Mouse (Mus musculus): ENCODE data around the gene Gm4881. TPM values are rescaled to one million over a fixed set of nuclear protein-coding genes. Genes with fewer than 3 reads are reported as not detected.

Gene Gm4881
- not detected for total RNA-seq (2021)
- long read RNA-seq, experiment 1 = 0 reads
- long read RNA-seq, experiment 2 = 0 reads

DNA sequence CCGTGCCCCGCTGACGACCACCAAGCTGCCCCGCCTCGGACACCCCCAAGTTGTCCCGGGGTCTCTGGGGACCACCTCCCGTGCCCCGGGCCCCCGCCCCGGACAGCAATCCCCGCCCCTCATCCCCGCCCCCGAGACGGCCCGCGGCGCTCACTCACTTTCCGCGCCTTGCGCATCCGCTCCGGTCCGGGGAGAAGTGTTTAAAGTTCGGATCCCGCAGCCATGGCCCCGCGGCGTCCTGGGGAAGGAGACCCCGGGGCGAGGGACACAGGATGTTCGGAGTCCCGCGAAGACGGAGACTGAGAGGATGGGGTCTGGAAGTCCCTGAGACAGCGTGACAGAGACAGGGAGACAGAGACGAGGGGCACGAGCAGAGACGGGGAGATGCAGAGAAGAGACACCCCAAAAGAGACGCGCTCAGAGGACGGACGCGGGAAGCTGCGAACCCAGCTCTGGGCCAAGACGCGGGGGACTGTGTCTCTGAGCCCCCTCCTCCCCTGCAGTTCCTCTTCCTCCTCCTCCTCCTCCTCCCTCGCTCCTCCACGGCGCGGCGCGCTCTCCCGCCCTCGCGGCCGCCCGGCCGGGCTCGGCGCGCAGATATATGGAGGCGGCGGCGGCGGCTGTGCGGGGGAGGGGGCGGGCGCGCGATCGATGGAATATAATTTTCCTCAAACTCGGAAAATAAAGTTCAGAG is at the start of gene Gm4881:
TSS of gene Gm4881 (minus strand) at position 238 of the 694 bp plus-strand sequence.
- DNase-seq (ENCODE audit: low spot score) = no peak

DNA sequence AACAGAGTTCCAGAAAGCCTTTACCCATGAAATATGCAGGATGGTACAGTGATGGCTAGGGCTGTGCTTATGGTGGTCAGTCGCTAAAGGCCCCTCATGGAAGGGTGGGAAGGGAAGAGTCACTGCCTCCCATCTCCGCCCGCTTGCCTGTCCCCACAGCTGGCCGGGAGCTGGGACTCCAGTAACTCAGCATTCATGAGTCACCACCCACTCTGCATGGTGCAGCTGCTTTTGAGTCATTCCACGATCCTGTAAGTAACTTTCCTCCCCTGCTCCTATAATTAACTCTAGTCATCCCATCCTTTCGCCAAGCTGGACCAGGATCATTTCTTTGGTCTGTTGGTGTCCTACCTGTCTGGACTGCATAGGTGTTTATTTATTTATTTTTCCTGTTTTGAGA is 48.8 kb upstream of the Gm4881 start:
- DNase-seq (ENCODE audit: low spot score) = no peak

DNA sequence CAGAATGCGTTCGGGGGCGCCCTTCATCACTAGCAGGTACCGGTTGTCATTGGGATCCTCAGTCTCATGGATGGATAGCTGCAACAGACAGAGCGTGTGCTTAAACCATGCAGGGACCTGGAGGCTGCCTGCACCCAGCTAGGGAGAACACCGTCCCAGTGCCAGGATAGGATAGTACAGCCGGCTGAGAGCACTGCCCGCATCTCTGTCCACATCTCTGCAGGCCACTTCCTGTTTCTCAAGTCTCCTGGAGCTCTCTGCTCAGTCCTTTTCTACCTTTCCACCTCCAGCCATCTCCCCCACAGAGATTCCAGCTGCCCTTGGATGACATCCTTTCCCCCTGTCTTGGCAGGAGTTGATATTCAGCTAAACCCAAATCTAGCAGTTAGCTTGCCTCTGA is 46.2 kb upstream of the Gm4881 start:
- no peak for DNase-seq (ENCODE audit: low spot score)

DNA sequence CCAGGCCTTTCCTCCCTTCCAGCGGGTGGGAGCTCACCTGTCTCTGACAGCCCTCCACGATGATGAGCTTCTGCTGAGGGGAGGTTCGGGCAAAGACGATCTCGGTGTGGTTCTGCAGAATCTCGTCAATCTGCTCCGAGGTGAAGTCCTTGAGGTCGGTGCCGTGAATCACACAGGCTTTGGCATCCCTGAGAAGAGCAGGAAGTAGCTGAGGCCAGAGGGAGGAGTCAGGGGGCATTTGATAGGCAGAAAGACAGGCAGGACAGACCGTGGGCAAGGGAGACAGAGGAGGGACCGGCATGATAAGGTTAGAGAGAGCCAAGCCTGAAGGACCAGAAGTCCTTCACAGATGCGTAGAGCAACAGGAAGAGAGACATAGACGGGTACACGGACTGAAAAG is 43.6 kb upstream of the Gm4881 start:
- DNase-seq (ENCODE audit: low spot score) = no peak

DNA sequence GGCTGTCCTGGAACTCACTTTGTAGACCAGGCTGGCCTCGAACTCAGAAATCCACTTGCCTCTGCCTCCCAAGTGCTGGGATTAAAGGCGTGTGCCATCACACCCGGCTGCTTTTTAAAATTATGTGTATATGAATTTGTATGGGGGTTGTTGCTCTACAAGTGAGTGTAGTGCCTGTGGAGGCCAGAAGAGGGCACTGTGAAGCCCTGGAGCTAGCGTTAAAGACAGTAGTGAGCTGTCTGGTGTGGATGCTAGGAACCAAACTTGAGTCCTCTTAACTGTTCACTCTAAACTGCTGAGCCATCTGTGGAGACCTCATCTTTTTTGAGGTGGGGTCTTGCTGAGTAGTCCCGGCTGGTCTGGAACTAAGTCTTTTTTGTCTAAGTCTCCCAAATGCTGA is 41.5 kb upstream of the Gm4881 start:
- DNase-seq (ENCODE audit: low spot score) = no peak

DNA sequence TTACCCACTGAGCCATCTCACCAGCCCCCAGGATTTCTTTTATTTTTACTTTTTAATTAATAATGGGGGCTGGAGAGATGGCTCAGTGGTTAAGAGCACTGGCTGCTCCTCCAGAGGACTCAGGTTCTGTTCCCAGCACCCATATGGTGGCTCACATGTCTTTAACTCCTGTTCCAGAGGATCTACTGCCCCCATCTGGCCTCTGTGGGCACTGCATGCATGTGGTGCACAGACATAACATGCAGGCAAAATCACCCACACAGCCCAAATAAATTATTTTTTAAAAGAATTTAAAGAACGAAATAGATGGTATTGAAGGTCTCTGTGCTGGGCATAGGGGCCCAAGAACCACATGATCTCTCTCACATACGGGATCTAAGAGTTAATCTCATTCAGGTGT is 40.0 kb upstream of the Gm4881 start:
- DNase-seq (ENCODE audit: low spot score) = no peak

DNA sequence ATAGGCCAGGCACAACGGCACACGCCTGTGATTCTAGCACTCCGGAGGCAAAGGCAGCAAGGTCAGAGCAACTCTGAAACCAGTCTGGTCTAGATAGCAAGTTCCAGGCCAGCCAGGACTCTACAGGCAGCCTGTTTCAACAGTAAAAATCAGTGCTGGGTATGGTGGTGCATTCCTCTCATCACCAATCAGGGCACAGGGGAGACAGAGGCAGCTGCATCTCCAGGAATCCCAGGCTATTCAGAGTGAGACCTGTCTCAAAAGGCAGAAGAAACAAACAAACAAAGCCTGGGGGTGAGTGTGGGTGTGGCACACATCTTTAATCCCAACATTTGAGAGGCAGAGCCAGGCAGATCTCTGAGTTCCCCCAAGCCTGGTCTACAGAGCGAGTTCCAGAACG is 39.1 kb upstream of the Gm4881 start:
- DNase-seq (ENCODE audit: low spot score) = no peak

DNA sequence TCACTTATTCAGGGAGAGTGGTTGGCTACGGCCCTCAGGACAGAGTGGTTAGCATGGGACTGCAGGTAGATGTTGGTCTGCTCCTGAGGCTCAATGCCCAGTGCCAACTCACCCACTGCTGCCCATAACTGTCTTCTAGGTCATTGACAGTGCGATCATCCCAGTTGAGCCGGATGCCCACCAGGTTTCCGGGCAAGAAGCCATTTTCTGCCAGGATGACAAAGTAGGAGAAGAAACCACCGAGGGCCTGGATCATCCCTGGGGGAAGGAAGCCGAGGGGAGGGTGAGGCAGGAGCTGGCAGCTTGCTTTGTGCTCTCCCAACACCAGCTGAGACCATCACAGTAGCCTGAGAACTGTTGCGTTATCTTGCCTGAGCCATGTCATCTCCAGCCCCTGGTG is 36.1 kb upstream of the Gm4881 start:
- no peak for DNase-seq (ENCODE audit: low spot score)

DNA sequence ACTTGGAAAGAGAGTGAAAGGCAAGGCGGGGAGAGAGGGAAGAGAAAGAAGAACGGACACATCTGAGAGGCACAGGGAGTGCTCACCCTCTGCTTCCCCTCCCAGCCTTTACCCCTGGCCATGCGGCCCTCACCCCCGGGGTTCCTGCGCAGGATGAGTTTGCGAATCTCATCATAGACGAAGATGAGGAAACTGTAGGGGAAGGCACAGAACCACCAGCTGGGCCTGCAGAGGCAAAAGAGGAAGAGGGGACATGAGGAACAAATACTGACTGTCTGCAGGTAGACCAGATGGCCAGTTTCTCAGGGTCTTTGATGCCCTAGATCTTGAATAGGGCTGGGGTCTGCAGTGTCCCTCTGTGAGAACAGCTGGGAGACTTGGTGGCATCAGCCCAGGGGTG is 34.5 kb upstream of the Gm4881 start:
- no peak for DNase-seq (ENCODE audit: low spot score)

DNA sequence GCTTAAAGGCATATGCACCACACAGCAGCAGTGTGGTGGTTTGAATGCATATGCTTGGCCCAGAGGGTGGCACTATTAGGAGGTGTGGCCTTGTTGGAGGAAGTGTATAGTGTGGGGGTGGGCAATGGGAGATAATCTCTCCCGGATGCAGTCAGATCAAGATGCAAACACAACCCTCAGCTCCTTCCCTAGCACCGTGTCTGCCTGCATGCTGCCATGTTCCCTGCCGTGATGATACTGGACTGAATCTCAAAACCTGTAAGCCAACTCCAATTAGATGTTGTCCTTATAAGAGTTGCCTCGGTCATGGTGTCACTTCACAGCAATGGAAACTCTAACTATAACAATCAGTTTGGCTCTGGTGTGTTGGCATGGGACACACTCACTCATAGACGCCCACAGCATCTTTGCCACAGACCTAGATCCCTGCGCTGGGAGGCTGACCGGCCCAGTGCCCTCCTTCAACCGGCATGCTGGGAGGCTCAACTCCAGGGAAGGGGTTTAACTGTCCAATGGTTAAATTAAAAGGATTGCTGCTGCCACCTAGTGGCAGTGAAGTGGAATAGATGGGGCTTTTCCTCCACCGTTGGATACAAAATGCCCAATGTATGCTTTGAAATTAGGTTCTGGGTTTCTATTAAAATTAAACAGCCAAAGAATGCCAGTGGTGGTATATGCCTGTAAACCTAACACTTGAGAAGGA is 30.8 kb upstream of the Gm4881 start:
- DNase-seq (ENCODE audit: low spot score) = peak; percentile 21

DNA sequence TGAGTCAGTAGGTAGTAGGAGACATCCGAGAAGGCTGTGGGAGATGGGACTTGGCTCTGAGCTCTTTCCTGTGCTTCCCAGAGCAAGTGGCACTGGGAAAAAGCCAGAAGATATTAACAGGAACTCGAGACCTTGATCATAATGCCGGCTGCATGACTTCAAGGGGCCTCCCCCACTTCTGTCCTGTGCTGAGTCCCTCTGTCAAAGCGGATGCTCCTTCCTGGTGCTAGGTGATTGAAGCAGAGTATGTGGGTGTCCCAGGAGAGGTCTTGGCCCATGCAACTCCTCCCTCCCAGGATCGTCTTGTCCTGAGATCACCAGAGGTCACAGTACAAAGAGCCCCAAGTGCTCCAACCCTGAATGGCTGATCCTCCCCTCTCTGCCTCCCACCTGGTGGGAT is 29.6 kb upstream of the Gm4881 start:
- DNase-seq (ENCODE audit: low spot score) = no peak

DNA sequence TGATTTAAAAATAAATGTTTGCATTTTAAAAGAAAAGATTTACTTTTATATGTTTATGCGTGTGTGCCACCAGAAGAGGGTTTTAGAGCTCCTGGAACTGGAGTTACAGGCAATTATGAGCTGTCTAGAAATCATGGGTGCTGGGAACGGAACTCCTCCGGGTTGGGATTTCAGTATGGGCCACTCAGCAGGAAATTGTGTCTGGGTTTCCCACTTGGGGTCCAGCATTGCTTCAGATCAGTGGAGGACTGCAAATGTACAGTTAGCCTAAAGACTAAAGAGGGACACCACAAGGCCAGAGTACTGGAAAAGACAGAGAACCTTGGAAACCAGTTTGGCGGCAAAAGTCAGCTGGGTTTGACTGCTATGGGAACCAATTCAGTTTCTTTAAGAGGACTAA is 28.9 kb upstream of the Gm4881 start:
- no peak for DNase-seq (ENCODE audit: low spot score)

DNA sequence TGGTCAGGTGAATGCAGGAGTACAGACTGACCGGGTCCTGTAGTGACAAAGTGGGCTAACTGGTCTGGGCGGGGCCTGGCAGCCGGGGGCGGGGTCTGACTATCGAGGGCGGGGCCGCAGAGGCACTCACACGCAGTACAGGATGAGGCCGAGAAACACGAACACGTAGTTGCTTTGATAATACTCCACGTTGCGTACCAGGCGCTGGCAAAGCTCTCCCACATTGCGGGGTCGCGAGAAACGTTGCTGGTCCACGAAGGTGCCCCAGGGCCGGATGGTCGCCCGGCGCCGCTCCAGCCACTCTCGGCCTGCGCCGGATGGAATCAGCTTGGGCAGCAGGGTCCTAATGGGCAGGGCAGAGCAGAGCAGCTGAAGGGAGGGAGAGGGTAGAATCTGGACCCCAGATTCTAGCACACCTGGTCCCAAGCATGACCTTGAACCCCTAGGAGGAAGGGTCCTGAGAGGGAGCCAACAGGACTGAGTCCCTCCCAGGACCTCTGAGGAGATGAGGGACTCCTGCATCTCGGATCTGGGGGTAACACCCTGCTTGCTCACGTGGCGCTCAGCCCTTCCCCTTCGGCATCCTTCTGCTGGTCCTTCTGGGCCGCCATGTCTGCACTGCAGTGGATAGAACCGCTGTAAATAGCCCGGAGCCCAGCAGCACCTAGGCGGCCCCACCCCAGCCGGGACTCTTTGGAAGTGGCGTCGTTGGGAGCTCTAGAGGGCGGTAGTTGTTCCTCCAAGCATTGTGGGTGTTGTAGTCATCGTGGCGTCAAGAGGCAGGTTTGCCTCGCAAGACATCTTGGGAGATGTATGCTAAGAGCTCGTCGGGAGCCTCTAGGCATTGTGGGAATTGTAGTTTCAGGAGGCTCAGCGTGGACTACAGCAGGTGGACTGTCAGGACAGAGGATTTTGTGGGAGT is 27.9 kb upstream of the Gm4881 start, which contains the start of gene Rabac1:
TSS of gene Rabac1 (minus strand) at position 783 of the 922 bp plus-strand sequence.
- peak; percentile 95 for DNase-seq (ENCODE audit: low spot score)

DNA sequence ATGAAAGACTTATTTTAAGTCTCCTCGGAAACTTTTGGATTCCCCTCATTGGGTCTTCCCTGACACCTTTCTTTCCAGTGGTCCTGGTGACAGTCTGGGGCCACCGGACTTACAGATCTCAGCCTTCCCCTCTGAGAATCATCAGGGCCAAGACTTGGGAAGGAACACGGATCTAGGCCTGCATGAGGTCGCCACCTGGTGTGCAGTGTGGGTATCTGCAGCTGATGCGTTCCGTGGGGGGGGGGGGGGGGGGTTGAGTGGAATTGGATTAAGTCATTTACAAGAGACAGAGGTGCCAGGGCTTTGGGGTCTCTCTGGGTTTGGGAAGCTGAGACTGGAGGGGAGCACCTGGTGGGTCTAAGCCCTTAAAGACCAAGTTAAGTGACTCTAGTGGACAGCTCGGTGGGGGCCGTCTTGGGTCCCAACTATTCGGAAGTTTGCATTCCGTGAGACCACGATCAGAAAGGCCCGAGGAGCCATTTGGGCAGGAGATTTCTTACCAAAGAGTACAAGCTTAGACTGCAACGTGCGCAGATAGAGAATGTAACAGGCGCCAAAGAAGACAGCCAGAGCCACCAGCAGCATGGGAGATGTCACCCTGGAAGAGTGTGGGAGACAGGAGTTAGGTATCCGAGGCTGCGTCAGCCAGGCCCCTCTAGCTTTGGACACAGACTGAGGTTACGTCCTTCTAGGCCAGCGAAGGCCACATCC is 27.1 kb upstream of the Gm4881 start:
- peak; percentile 20 for DNase-seq (ENCODE audit: low spot score)

DNA sequence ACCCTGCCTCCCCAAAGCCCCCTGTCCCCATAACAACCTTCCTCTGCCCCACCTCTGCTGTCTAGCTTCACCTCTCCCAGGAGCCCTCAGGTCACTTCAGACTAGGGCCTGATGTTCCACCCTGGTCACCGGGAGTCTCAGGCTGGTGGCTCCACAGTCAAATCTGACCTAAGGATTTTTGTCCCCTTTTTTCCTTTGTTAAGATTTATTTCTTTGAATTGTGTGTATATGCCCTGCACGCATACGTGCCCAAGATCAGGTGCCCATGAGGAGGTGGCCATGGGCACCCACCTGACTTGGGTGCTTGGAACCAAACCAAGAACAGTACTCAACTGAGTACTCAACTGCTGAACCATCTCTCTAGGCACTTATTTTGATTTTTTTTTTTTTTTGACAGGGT is 26.0 kb upstream of the Gm4881 start:
- DNase-seq (ENCODE audit: low spot score) = no peak

DNA sequence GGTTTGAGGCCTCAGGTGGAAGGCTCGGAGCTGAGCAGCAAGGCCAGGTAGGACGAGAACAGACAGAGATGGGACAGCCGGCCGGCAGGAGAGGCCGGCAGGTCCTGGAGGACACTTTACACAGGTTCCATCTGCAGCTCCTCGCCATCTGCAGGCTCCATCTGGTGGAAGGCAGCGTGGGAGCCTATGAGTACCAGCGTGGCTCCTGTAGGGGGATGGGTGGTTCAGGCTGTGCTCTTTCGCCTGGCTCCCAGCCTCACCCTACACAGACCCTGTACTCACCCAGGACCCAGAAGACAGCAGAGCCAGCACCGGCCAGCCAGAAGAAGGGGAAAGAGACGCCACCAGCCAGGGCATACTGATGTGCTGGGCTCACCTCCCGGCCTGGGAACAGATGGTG is 25.5 kb upstream of the Gm4881 start:
- no peak for DNase-seq (ENCODE audit: low spot score)

DNA sequence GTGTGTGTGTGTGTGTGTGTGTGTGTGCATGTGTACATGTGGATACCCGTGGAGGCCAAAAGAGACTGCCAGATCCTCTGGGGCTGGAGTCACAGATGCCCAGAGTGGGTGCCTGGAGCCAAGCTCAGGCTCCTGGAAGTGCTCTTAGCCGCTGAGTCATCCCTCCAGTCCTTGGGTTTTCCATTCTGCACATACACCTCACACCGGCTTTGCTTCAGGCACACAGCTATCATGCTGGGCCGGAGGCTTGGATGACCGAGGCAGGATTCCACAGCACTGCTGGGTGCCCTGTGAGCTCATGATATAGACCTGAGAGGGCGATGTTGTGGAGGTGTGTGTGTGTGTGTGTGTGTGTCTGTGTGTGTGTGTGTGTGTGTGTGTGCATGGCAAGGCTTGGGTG is 24.2 kb upstream of the Gm4881 start:
- no peak for DNase-seq (ENCODE audit: low spot score)

DNA sequence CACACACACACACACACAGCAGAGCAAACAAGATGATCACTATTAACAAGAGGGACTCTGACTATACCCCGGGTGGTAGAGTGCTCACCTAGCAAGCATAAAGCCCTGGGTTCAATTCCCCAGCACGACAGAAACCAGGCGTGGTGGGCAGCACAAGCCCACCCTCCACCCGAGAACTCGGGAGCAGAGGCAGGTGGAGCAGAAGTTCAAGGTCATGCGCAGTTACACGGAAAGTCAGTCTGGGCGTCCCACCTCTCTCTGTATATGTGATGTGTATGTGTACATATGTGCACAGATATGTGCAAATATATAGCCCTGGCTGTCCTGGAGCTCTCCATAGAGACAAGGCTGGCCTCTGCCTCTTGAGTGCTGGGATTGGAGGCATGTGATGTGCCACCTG is 23.7 kb upstream of the Gm4881 start:
- no peak for DNase-seq (ENCODE audit: low spot score)

DNA sequence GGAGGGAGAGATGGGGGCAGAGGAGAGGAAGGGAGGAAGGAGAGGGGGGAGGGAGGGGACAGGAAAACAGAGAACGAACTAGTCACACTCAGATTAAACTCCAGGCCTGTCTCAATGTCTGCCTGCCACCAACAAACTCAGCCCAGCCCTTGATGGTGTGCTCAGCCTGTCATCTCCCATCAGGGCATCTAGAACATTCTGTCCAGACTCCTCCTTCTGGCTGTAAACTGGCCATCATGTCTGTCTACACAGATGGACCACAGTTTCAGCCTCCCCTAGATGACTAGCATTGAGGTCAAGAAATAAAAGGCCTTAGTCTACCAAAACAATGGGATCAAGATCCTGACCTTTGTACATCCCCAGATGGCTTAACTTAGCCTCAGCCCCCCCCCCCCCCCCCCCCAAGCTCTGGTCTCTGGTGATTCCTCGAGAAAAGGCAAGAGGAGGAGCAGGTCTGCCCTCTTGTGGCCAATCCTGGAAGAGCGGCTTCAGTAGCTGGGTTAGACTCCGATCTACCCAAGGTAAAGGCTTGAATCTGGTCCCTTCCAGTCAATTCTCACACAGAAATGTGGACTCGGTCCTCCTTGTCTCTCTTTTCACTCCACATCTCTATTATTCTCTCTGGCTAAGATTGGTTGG is 20.7 kb upstream of the Gm4881 start:
- DNase-seq (ENCODE audit: low spot score) = peak; percentile 79

DNA sequence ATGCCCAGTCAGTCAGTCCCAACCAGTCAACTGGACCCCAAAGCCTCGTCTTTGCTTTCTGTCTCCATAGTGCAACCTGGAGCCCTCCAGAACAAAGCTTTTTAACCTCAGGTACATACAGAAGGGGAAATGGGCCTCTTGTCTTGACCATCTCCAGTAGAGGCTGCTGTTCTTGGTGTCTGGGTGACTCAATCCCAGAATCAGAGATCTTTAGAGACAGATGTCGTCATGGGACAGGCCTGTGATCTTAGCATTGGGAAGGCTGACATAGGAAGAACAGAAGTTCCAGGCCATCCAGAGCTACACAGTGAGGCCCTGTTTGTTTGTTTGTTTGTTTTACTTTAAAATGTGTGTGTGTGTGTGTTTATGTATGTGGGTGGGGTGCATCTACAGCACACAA is 20.0 kb upstream of the Gm4881 start:
- no peak for DNase-seq (ENCODE audit: low spot score)

DNA sequence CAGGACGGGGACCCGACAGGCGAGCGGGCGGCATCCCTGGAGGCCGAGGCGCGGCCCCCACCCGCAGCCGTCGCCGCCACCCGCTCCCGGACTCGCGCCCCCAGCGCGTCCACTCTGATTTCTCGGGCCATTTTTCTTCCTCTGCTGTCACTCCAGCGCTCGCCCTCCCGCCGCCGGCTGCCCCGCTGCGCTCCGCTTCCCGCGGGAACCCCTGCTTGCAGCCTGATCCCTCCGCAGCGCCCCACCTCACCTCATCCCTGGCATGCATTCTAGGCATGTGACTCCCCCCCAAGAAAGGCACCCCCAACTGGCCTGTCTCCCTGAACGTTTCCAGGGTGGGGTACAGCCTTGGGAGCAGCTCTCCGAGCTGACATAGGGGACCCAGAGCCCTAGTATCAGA is 10.9 kb upstream of the Gm4881 start:
- DNase-seq (ENCODE audit: low spot score) = no peak
